Mouse (Mus musculus) heart, embryonic 11.5 days (tissue): ENCODE measurements around the gene Lbhd1. TPM values are rescaled to one million over a fixed set of nuclear protein-coding genes. Genes with fewer than 3 reads are reported as not detected.

Source experiments
- microRNA-seq: library from miRNA; unstranded; fragments of <30 nt; microRNA quantifications from one replicate; pipeline ENCODE4, GENCODE M21; 2016; ENCODE audit warnings: borderline number of aligned reads
- polyA plus RNA-seq: library from polyadenylated mRNA; unstranded; fragments of >200 nt; fragmentation: Nextera tagmentation; extraction: Ambion mirVana; gene quantifications from 2 replicates; pipeline ENCODE4 v1.2.1, GENCODE M21; 2014

Gene Lbhd1
- polyA plus RNA-seq, 1 experiment from 2014 or later, result 72.4 TPM

Small RNAs within 50 kb of the gene (microRNA-seq; reads per million reads assigned to microRNA genes)
- 0.27 reads per million for gene Mir5136

Other genes with a start within 250 kb of the Lbhd1 start
- gene Chrm1, start 219.9 kb upstream of the Lbhd1 start, polyA plus RNA-seq, result 0.06 TPM in 1 of 2 replicates, not detected in the other
- 82.6 and 87.8 TPM in 2 replicates for gene Slc3a2, start 160.4 kb upstream of the Lbhd1 start, polyA plus RNA-seq
- 56.4 and 58.8 TPM in 2 replicates for gene Wdr74, start 147.9 kb upstream of the Lbhd1 start, polyA plus RNA-seq
- 0.99 and 2.2 TPM in 2 replicates for gene 1700092M07Rik, start 143.0 kb upstream of the Lbhd1 start, polyA plus RNA-seq
- 82.2 and 85.1 TPM in 2 replicates for gene Stx5a, start 142.3 kb upstream of the Lbhd1 start, polyA plus RNA-seq
- gene Nxf1, start 126.7 kb upstream of the Lbhd1 start, polyA plus RNA-seq, result 126 and 138 TPM in 2 replicates
- 146 and 150 TPM in 2 replicates for gene Tmem223, start 112.7 kb upstream of the Lbhd1 start, polyA plus RNA-seq
- gene Tmem179b, start 109.3 kb upstream of the Lbhd1 start, polyA plus RNA-seq, result 63.9 and 69.9 TPM in 2 replicates
- 12.8 and 14.3 TPM in 2 replicates for gene Taf6l, start 97.3 kb upstream of the Lbhd1 start, polyA plus RNA-seq
- gene Polr2g, start 85.2 kb upstream of the Lbhd1 start, polyA plus RNA-seq, result 138 and 155 TPM in 2 replicates
- 3.9 and 5.2 TPM in 2 replicates for gene Zbtb3, start 81.2 kb upstream of the Lbhd1 start, polyA plus RNA-seq
- gene Ttc9c, start 64.4 kb upstream of the Lbhd1 start, polyA plus RNA-seq, result 32.3 and 34.0 TPM in 2 replicates
- 4.6 and 6.1 TPM in 2 replicates for gene Hnrnpul2, start 63.7 kb upstream of the Lbhd1 start, polyA plus RNA-seq
- gene AC129217.1, start 54.0 kb upstream of the Lbhd1 start, polyA plus RNA-seq, result not detected in 2 replicates
- 37.9 and 41.7 TPM in 2 replicates for gene Bscl2, start 46.3 kb upstream of the Lbhd1 start, polyA plus RNA-seq
- 3.5 and 4.2 TPM in 2 replicates for gene Gng3, start 44.5 kb upstream of the Lbhd1 start, polyA plus RNA-seq
- gene Lrrn4cl, start 33.0 kb upstream of the Lbhd1 start, polyA plus RNA-seq, result 0.33 and 0.44 TPM in 2 replicates
- gene Ubxn1, start 12.2 kb upstream of the Lbhd1 start, polyA plus RNA-seq, result 141 and 143 TPM in 2 replicates
- 53.5 and 59.0 TPM in 2 replicates for gene Uqcc3, start 2.8 kb upstream of the Lbhd1 start, polyA plus RNA-seq
- not detected in 2 replicates for gene Gm49403, start 198 bp downstream of the Lbhd1 start, polyA plus RNA-seq
- gene 1810009A15Rik, start 5.1 kb downstream of the Lbhd1 start, polyA plus RNA-seq, result 77.5 and 86.8 TPM in 2 replicates
- gene Gm49416, start 5.2 kb downstream of the Lbhd1 start, polyA plus RNA-seq, result not detected in 2 replicates
- 19.2 and 24.6 TPM in 2 replicates for gene Ints5, start 9.3 kb downstream of the Lbhd1 start, polyA plus RNA-seq
- 66.6 and 81.4 TPM in 2 replicates for gene Ganab, start 14.3 kb downstream of the Lbhd1 start, polyA plus RNA-seq
- gene B3gat3, start 36.6 kb downstream of the Lbhd1 start, polyA plus RNA-seq, result 33.2 and 35.9 TPM in 2 replicates
- 1.2 and 1.7 TPM in 2 replicates for gene Rom1, start 45.6 kb downstream of the Lbhd1 start, polyA plus RNA-seq
- gene Eml3, start 45.8 kb downstream of the Lbhd1 start, polyA plus RNA-seq, result 8.1 and 8.5 TPM in 2 replicates
- 30.0 and 39.9 TPM in 2 replicates for gene Mta2, start 58.1 kb downstream of the Lbhd1 start, polyA plus RNA-seq
- 17.1 and 19.8 TPM in 2 replicates for gene Tut1, start 70.1 kb downstream of the Lbhd1 start, polyA plus RNA-seq
- gene Eef1g, start 83.3 kb downstream of the Lbhd1 start, polyA plus RNA-seq, result 344 TPM in 2 replicates
- gene Ahnak, start 105.6 kb downstream of the Lbhd1 start, polyA plus RNA-seq, result 15.1 and 17.4 TPM in 2 replicates
- not detected in 2 replicates for gene Scgb1a1, start 204.2 kb downstream of the Lbhd1 start, polyA plus RNA-seq